Comparison of ENCODE assay signal across 11 mouse cellular contexts in genomic region chr5:35133468-35133867, GRCm38 (mm10). TPM values are rescaled to one million over a fixed set of nuclear protein-coding genes. Genes with fewer than 3 reads are reported as not detected.
DNase-seq lines count a peak whose midpoint lies in the region.
"Had no signal": no experiment of that assay in that cellular context is flagged by ENCODE, and none has a peak within 500 bp of the region (broad histone marks: within the 10 kb centered on the region; RNA-seq: fewer than 3 reads in every experiment).

No protein-coding gene starts in this region.

- DNase-seq in cerebellum, adult 9-10 months, result peak; percentile 51
- DNase-seq in cerebellum, postnatal 4 days (ENCODE audit: low spot score in 2 of 2), result no peak
- DNase-seq in cerebellum, postnatal 10 days, result peak; percentile 72 to 76
- DNase-seq in cerebellum, adult 11 months, result no peak
- DNase-seq in heart, adult 11 months, result peak; percentile 57
- DNase-seq in heart, adult 8-10 months (ENCODE audit: low spot score), result no peak
- DNase-seq: adrenal gland, adult 8-10 months; B cell, adult 2 months; cerebellum, adult 2 months; cerebellum, postnatal 36 days; forebrain, postnatal 0 days had no signal

RNA-seq across cellular contexts. Expression of gene Lrpap1, which starts 27.9 kb away (rescaled TPM):
- total RNA-seq in heart, adult 8-10 months (2022), result 10 to 100 TPM; 40.6 to 55.8 (median 48.3) TPM

Comparison
In these comparisons a context has a peak if more than half of its experiments do, and no peak if none do; other contexts are left out.
1. DNase-seq: peak in cerebellum, adult 9-10 months (single experiment), cerebellum, postnatal 10 days (2 of 2) and heart, adult 11 months (single experiment); none in cerebellum, postnatal 4 days (0 of 2), cerebellum, adult 11 months (single experiment) and heart, adult 8-10 months (single experiment).